Mouse (Mus musculus) Patski (cell line): ENCODE results near the gene Olfr362. TPM values are rescaled to one million over a fixed set of nuclear protein-coding genes. Genes with fewer than 3 reads are reported as not detected.
"Not testable (repeated sequence)": the region's sequence is repeated elsewhere in the genome, so short reads cannot be mapped to it uniquely, and the experiment has no call there.

Source experiments
- ATAC-seq: fragments of 100-300 bp; one replicate; pipeline ENCODE4 v1.8.0; 2021
- CTCF ChIA-PET: fragments of 350-600 bp; sonication (Branson Sonifier 250); formaldehyde crosslinking; loops from one replicate; lab custom pipeline; 2022; ENCODE audit warnings: inconsistent platforms; lab: Charles Lee
- POLR2A ChIA-PET: fragments of 350-600 bp; sonication (Branson Sonifier 250); formaldehyde crosslinking; loops from one replicate; lab custom pipeline; 2022; ENCODE audit warnings: antibody characterized with exemption, inconsistent platforms; lab: Charles Lee
- DNase-seq: peaks from one replicate; pipeline ENCODE4 v3.0.0-alpha.2; 2011; ENCODE audit warnings: low read depth, low spot score
- H3K27me3 ChIP-seq: fragments of 371-371 bp; one replicate; pipeline ENCODE4 v1.5.1; 2021
- CTCF ChIP-seq: fragments of 100-300 bp; IDR thresholded peaks from one replicate; pipeline ENCODE4 v1.5.1; 2021
- in situ Hi-C: fragments of 300-500 bp; cut with MboI; formaldehyde crosslinking; loops from 3 replicates; pipeline ENCODE4 v1.11.1; 2018; ENCODE audit warnings: low pct_unique_long_range_greater_than_20kb, mixed read lengths
- polyA plus RNA-seq: library from polyadenylated mRNA; unstranded; gene quantifications from one replicate; pipeline ENCODE4 v1.2.3, GENCODE M21; 2021

The Olfr362 gene
- polyA plus RNA-seq, result not detected

DNA sequence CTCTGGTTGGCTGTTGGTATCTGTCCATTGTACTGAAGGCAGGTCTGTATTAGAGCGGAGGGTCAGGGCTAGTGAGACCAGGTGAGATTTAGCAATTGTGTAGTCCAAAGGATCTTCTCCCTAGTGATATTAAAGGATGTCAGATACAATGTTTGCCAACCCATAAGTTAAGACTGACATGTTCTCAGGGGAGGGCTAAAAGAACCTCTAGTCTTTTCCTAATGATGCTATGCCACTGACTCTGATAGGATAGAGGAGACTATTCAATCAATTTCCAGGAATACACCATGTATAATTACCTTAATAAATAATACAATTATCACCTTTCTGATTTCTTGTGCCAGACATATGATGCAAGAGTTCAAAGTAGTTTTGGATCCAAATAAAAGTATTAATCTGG, at the start of gene Olfr362:
Gene Olfr362 (minus strand): TSS at position 101 of the 400 bp plus-strand sequence.
- no peak for TF ChIP-seq CTCF

DNA sequence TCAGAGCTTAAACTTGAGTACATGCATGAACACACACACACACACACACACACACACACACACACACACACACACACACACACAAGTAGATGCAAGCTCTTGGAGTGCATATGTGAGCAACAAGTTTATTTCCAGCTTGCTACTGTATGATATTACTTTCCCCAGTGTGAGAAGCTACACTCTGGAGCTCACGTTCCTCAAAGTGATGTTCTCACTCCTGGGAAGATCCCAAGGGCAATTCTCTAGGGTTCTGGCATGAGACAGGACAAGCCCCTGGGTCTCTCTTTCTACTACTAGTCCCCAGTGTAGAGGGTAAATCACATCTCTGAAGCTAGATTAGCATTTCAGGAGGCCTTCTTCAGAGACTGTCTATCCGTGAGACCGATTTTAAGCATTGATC, 21.3 kb upstream of the Olfr362 start, which contains the start of gene Olfr364-ps1:
Gene Olfr364-ps1 (plus strand): TSS at position 301 of the 400 bp plus-strand sequence.
- no peak for DNase-seq
- H3K27me3 ChIP-seq, result no peaks in the 10 kb centered on the region
- CTCF ChIA-PET, result no interaction called here
- in situ Hi-C loops, result no loop called here
- POLR2A ChIA-PET, result no interaction called here
- no peak for ATAC-seq
- no peak for TF ChIP-seq CTCF

More for the DNA sequence above, at the start of gene Olfr362:
- no peaks in the 10 kb centered on the region for H3K27me3 ChIP-seq
- ATAC-seq (no peak), DNase-seq (no peak)
- ChIA-PET CTCF (no interaction called here), POLR2A (no interaction called here)
- in situ Hi-C loops, result no loop called here

DNA sequence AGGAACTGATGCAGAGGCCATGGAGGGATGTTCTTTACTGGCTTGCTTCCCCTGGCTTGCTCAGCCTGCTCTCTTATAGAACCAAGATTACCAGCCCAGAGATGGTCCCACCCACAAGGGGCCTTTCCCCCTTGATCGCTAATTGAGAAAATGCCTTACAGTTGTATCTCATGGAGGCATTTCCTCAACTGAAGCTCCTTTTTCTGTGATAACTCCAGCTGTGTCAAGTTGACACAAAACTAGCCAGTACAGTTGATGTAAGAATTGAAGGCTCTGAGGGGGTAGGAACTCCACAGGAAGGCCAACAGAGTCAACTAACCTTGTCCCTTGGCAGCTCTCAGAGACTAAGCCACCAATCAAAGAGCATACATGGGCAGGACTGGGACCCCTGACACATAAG, 28.5 kb downstream of the Olfr362 start, which contains the start of gene Olfr361:
Gene Olfr361 (minus strand): TSS at position 101 of the 400 bp plus-strand sequence.
- ATAC-seq, DNase-seq, H3K27me3 ChIP-seq, in situ Hi-C loops, CTCF ChIA-PET, POLR2A ChIA-PET: not testable (repeated sequence)

DNA sequence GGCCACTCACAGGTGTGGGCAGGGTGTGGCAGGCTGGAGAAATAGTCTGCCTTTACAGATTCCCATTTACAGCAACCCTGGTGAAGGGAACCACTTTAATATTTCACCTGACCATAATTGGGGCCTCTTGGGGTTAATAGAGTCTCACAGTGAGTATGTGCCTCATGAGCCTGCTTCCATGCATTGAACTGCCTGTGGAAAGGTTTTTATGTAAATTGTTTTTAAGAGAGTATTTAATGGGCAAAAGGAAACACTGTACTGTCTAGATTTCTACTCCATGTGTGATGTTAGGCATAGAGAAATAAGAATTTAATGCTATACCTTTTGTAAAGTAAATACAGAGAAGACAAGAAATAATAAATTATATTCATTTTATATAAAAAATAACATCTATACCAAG, 52.3 kb downstream of the Olfr362 start, which contains the start of gene Olfr360:
Gene Olfr360 (plus strand): TSS at position 301 of the 400 bp plus-strand sequence.
- in situ Hi-C loops, result no loop called here
- CTCF ChIA-PET, result no interaction called here

More for the DNA sequence above, 52.3 kb downstream of the Olfr362 start, which contains the start of gene Olfr360:
- ATAC-seq, result no peak
- DNase-seq, result no peak
- H3K27me3 ChIP-seq, result no peaks in the 10 kb centered on the region
- no peak for TF ChIP-seq CTCF
- POLR2A ChIA-PET, result no interaction called here

Other genes starting within 250 kb of the Olfr362 start
- gene Olfr352, start 249.4 kb downstream of the Olfr362 start, polyA plus RNA-seq, result not detected
- not detected for gene Olfr353, start 225.0 kb downstream of the Olfr362 start, polyA plus RNA-seq
- not detected for gene Olfr354, start 212.2 kb downstream of the Olfr362 start, polyA plus RNA-seq
- not detected for gene Olfr355, start 189.0 kb downstream of the Olfr362 start, polyA plus RNA-seq
- gene Olfr356, start 180.8 kb downstream of the Olfr362 start, polyA plus RNA-seq, result not detected
- gene Olfr357, start 124.1 kb downstream of the Olfr362 start, polyA plus RNA-seq, result not detected
- gene Olfr358, start 108.6 kb downstream of the Olfr362 start, polyA plus RNA-seq, result not detected
- not detected for gene Olfr360, start 52.2 kb downstream of the Olfr362 start, polyA plus RNA-seq
- gene Olfr361, start 28.6 kb downstream of the Olfr362 start, polyA plus RNA-seq, result not detected
- gene Olfr364-ps1, start 21.4 kb upstream of the Olfr362 start, polyA plus RNA-seq, result not detected
- gene Olfr365, start 70.3 kb upstream of the Olfr362 start, polyA plus RNA-seq, result not detected
- not detected for gene Olfr366, start 93.7 kb upstream of the Olfr362 start, polyA plus RNA-seq
- not detected for gene Olfr368, start 208.6 kb upstream of the Olfr362 start, polyA plus RNA-seq
- 40.6 TPM for gene Pdcl, start 241.4 kb upstream of the Olfr362 start, polyA plus RNA-seq